28 mouse cellular contexts compared by ENCODE assay signal in genomic region chr4:151767361-151767760, GRCm38 (mm10).
A peak's percentile ranks its signal among the peaks of the same experiment; 100 is the strongest.
DNase-seq lines count a peak whose midpoint lies in the region; ATAC-seq and TF ChIP-seq lines count a peak whose summit lies in the region.
"Had no signal": no experiment of that assay in that cellular context is flagged by ENCODE, and none has a peak within 500 bp of the region (broad histone marks: within the 10 kb centered on the region; RNA-seq: fewer than 3 reads in every experiment).

No protein-coding gene starts in this region.

- H3K4me2 ChIP-seq in lung, embryonic 14.5 days = no peak overlapping the region
- H3K4me2 ChIP-seq in forebrain, embryonic 13.5 days = no peak overlapping the region
- H3K4me2 ChIP-seq: heart, embryonic 15.5 days; kidney, embryonic 15.5 days; limb, embryonic 13.5 days; liver, embryonic 13.5 days; lung, embryonic 15.5 days; midbrain, embryonic 12.5 days; neural tube, embryonic 13.5 days had no signal

- no peak overlapping the region for H3K9ac ChIP-seq in lung, embryonic 14.5 days
- no peak overlapping the region for H3K9ac ChIP-seq in forebrain, embryonic 13.5 days
- H3K9ac ChIP-seq: forebrain, postnatal 0 days; heart, embryonic 15.5 days; kidney, embryonic 15.5 days; limb, embryonic 13.5 days; liver, embryonic 13.5 days; lung, embryonic 15.5 days; midbrain, embryonic 12.5 days; neural tube, embryonic 13.5 days had no signal

- H3K27me3 ChIP-seq in lung, embryonic 14.5 days (ENCODE audit: insufficient read depth, low read length) = no peaks in the 10 kb centered on the region
- H3K27me3 ChIP-seq in forebrain, embryonic 13.5 days = no peaks in the 10 kb centered on the region
- H3K27me3 ChIP-seq: heart, embryonic 15.5 days; kidney, embryonic 15.5 days; limb, embryonic 13.5 days; liver, embryonic 13.5 days; lung, embryonic 15.5 days; megakaryocyte, embryonic 14.5 days; midbrain, embryonic 12.5 days; neural tube, embryonic 13.5 days had no signal

- no peaks in the 10 kb centered on the region for H3K9me3 ChIP-seq in lung, embryonic 14.5 days (ENCODE audit: low read depth, low read length)
- no peaks in the 10 kb centered on the region for H3K9me3 ChIP-seq in forebrain, embryonic 13.5 days (replicated peaks)
- H3K9me3 ChIP-seq: heart, embryonic 10.5 days; heart, embryonic 15.5 days; kidney, embryonic 15.5 days; limb, embryonic 13.5 days; liver, embryonic 13.5 days; lung, embryonic 15.5 days; megakaryocyte, embryonic 14.5 days; midbrain, embryonic 12.5 days; neural tube, embryonic 13.5 days had no signal

- H3K36me3 ChIP-seq in lung, embryonic 14.5 days (ENCODE audit: insufficient read depth) = no peaks in the 10 kb centered on the region
- H3K36me3 ChIP-seq in forebrain, embryonic 13.5 days (ENCODE audit: poor library complexity, severe bottlenecking) = no peaks in the 10 kb centered on the region
- H3K36me3 ChIP-seq: heart, embryonic 10.5 days; heart, embryonic 15.5 days; kidney, embryonic 15.5 days; liver, embryonic 13.5 days; lung, embryonic 15.5 days; midbrain, embryonic 12.5 days; neural tube, embryonic 13.5 days had no signal

- H3K4me1 ChIP-seq in lung, embryonic 14.5 days (ENCODE audit: insufficient read depth) = no peaks in the 10 kb centered on the region
- peaks cover 29% of the 10 kb centered on the region for H3K4me1 ChIP-seq in forebrain, embryonic 13.5 days
- H3K4me1 ChIP-seq: heart, embryonic 15.5 days; kidney, embryonic 15.5 days; liver, embryonic 13.5 days had no signal

- H3K4me3 ChIP-seq in lung, embryonic 14.5 days (ENCODE audit: low read depth, low read length) = no peak overlapping the region
- no peak overlapping the region for H3K4me3 ChIP-seq in forebrain, embryonic 13.5 days
- H3K4me3 ChIP-seq: erythroblast, embryonic 14.5 days; heart, embryonic 10.5 days; heart, embryonic 15.5 days; kidney, embryonic 15.5 days; layer of hippocampus, adult 2 months; left cerebral cortex, adult 2 months; limb, embryonic 13.5 days; liver, embryonic 13.5 days; lung, embryonic 15.5 days; megakaryocyte, embryonic 14.5 days; midbrain, embryonic 12.5 days; neural tube, embryonic 13.5 days had no signal

- WGBS in lung, embryonic 14.5 days = 59% methylated on average over 8 of the region's 8 CpGs
- WGBS in forebrain, embryonic 13.5 days = 91% methylated on average over 8 of the region's 8 CpGs

- no peak for TF ChIP-seq CTCF in lung, embryonic 14.5 days (IDR thresholded peaks at IDR 0.05; ENCODE audit: low read depth)

- DNase-seq in cerebellum, postnatal 25 days = peak; percentile 30 to 57
- no peak for DNase-seq in cerebellum, adult 8-10 months
- DNase-seq in lung, adult 18-20 months = peak; percentile 37 to 56
- peak; percentile 25 for DNase-seq in lung, embryonic 14.5 days
- DNase-seq in lung, postnatal 25 days (ENCODE audit: low spot score) = peak; percentile 59
- DNase-seq in urinary bladder, adult 2 months (ENCODE audit: low spot score) = no peak
- DNase-seq: adrenal gland, postnatal 10 days; B cell, adult 2 months; forebrain, postnatal 0 days; gastrocnemius, postnatal 10 days; heart, adult 11 months; kidney, adult 18-20 months; kidney, postnatal 25 days; liver, embryonic 13.5 days had no signal

- ATAC-seq in lung, embryonic 14.5 days (ENCODE audit: insufficient read depth) = no peak
- ATAC-seq in activated CD4-positive, CD25-positive, alpha-beta regulatory T cell, adult 4 months = no peak
- no peak for ATAC-seq in forebrain, embryonic 13.5 days
- ATAC-seq: forebrain, postnatal 0 days; hindbrain, embryonic 16.5 days had no signal

- H3K27ac ChIP-seq in lung, embryonic 14.5 days (ENCODE audit: low read depth) = no peak overlapping the region
- H3K27ac ChIP-seq in forebrain, embryonic 13.5 days = no peak overlapping the region
- H3K27ac ChIP-seq: heart, embryonic 10.5 days; heart, embryonic 15.5 days; kidney, embryonic 15.5 days; layer of hippocampus, adult 2 months; left cerebral cortex, adult 2 months; limb, embryonic 13.5 days; liver, embryonic 13.5 days; lung, embryonic 15.5 days; midbrain, embryonic 12.5 days; neural tube, embryonic 13.5 days had no signal

Comparison
In these comparisons a context has a peak if more than half of its experiments do, and no peak if none do; other contexts are left out.
1. DNase-seq: peak in cerebellum, postnatal 25 days (2 of 2), lung, adult 18-20 months (2 of 2), lung, embryonic 14.5 days (single experiment) and lung, postnatal 25 days (single experiment); none in cerebellum, adult 8-10 months (single experiment) and urinary bladder, adult 2 months (single experiment).